Mouse (Mus musculus): Measurements from ENCODE around the gene Dennd6b.

DNA sequence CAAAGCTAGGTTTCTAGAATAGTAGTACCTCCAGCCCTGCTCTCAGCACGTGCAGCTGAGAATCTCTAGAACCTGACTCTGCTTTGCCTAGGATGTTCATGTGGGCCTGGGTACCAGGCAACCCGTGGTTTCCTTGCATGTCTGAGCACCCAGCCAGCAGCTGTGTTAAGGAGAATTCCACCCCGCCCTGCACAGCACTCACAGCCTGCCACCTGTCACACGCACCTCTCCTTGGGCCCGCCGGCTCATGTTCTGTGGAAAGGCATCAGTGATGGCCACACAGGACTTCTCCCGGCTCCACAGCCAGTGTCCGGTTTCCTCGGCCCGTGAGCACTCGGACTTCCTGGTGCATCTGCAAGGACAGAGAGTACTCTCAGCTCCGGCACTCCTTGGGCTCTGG lies 30.8 kb downstream of the Dennd6b start:
- TF ChIP-seq POLR2A (IDR thresholded peaks at IDR 0.05; ENCODE audit: insufficient read length, low read depth) (no peak), POLR2AphosphoS2 (IDR thresholded peaks at IDR 0.05; ENCODE audit: insufficient read length, low read depth) (no peak), MYOG (IDR thresholded peaks at IDR 0.05; ENCODE audit: control insufficient read depth in 1 of 3, insufficient read depth in 1 of 3, insufficient read length in 2 of 3, low read depth in 2 of 3) (peak; percentile 28 to 97 (median 91)), SRF (IDR thresholded peaks at IDR 0.05; ENCODE audit: control insufficient read depth, insufficient read length, low read depth) (no peak), USF1 (IDR thresholded peaks at IDR 0.05; ENCODE audit: low read depth) (no peak)
